Mouse (Mus musculus): ENCODE data around the gene Sf3b2. TPM values are rescaled to one million over a fixed set of nuclear protein-coding genes. Genes with fewer than 3 reads are reported as not detected.

Gene Sf3b2
- polyA plus RNA-seq, 1 experiment from 2014 or later: 418 TPM

GRCm38 (mm10) chr19:5306968-5307734, 11.9 kb upstream of the Sf3b2 start:
- WGBS: 49% methylated on average over 98 of the region's 98 CpGs
- peak; percentile 58 for DNase-seq (ENCODE audit: low spot score)
- no peak overlapping the region for H3K9ac ChIP-seq (ENCODE audit: low read length)
- no peaks in the 10 kb centered on the region for H3K4me1 ChIP-seq (replicated peaks; ENCODE audit: control insufficient read depth, insufficient read depth, low read length)
- ATAC-seq (replicated peaks; ENCODE audit: low FRiP score): no peak
- H3K4me3 ChIP-seq (ENCODE audit: low read depth, low read length): no peak overlapping the region
- H3K9me3 ChIP-seq (ENCODE audit: control insufficient read depth, low read length): no peaks in the 10 kb centered on the region; the same call in 1 of the 2 replicates
- H3K36me3 ChIP-seq (ENCODE audit: control insufficient read depth, insufficient read depth, low read length): peaks cover 5% of the 10 kb centered on the region; the same call in 1 of the 2 replicates
- 0 out of 2 replicates have a peak overlapping the region, but pooled peaks have one; percentile 5 for H3K4me2 ChIP-seq (ENCODE audit: low read depth, low read length, severe bottlenecking)
- no peak overlapping the region for H3K27ac ChIP-seq (ENCODE audit: low read depth, low read length)
- H3K27me3 ChIP-seq (ENCODE audit: control insufficient read depth, insufficient read depth, low read length): no peaks in the 10 kb centered on the region

GRCm38 (mm10) chr19:5306279-5306678, 11.0 kb upstream of the Sf3b2 start:
- no peak for DNase-seq (ENCODE audit: low spot score)
- Histone ChIP-seq H3K4me1 (replicated peaks; ENCODE audit: control insufficient read depth, insufficient read depth, low read length) (no peaks in the 10 kb centered on the region), H3K9me3 (ENCODE audit: control insufficient read depth, low read length) (no peaks in the 10 kb centered on the region; the same call in 1 of the 2 replicates), H3K27me3 (ENCODE audit: control insufficient read depth, insufficient read depth, low read length) (no peaks in the 10 kb centered on the region), H3K4me2 (ENCODE audit: low read depth, low read length, severe bottlenecking) (no peak overlapping the region), H3K9ac (ENCODE audit: low read length) (no peak overlapping the region), H3K27ac (ENCODE audit: low read depth, low read length) (no peak overlapping the region), H3K36me3 (ENCODE audit: control insufficient read depth, insufficient read depth, low read length) (peaks cover 5% of the 10 kb centered on the region; the same call in 1 of the 2 replicates), H3K4me3 (ENCODE audit: low read depth, low read length) (no peak overlapping the region)
- ATAC-seq (replicated peaks; ENCODE audit: low FRiP score): no peak
- 90% methylated on average over 6 of the region's 6 CpGs for WGBS

GRCm38 (mm10) chr19:5302455-5302854, 7.2 kb upstream of the Sf3b2 start:
- no peak overlapping the region for H3K4me2 ChIP-seq (ENCODE audit: low read depth, low read length, severe bottlenecking)
- peak; percentile 75 for DNase-seq (ENCODE audit: low spot score)
- no peak overlapping the region for H3K27ac ChIP-seq (ENCODE audit: low read depth, low read length)
- no peak overlapping the region for H3K9ac ChIP-seq (ENCODE audit: low read length)
- no peak for ATAC-seq (replicated peaks; ENCODE audit: low FRiP score)
- peaks cover 3% of the 10 kb centered on the region; the same call in 1 of the 2 replicates for H3K36me3 ChIP-seq (ENCODE audit: control insufficient read depth, insufficient read depth, low read length)
- peaks cover 4% of the 10 kb centered on the region; the same call in 1 of the 2 replicates for H3K4me1 ChIP-seq (replicated peaks; ENCODE audit: control insufficient read depth, insufficient read depth, low read length)
- H3K4me3 ChIP-seq (ENCODE audit: low read depth, low read length): no peak overlapping the region
- WGBS: 22% methylated on average over 4 of the region's 4 CpGs
- H3K27me3 ChIP-seq (ENCODE audit: control insufficient read depth, insufficient read depth, low read length): no peaks in the 10 kb centered on the region
- H3K9me3 ChIP-seq (ENCODE audit: control insufficient read depth, low read length): no peaks in the 10 kb centered on the region; the same call in 1 of the 2 replicates

GRCm38 (mm10) chr19:5300588-5300987, 5.3 kb upstream of the Sf3b2 start:
- Histone ChIP-seq H3K27ac (ENCODE audit: low read depth, low read length) (no peak overlapping the region), H3K36me3 (ENCODE audit: control insufficient read depth, insufficient read depth, low read length) (no peaks in the 10 kb centered on the region; the same call in 1 of the 2 replicates), H3K4me3 (ENCODE audit: low read depth, low read length) (no peak overlapping the region), H3K27me3 (ENCODE audit: control insufficient read depth, insufficient read depth, low read length) (no peaks in the 10 kb centered on the region), H3K4me1 (replicated peaks; ENCODE audit: control insufficient read depth, insufficient read depth, low read length) (peaks cover 6% of the 10 kb centered on the region; the same call in 1 of the 2 replicates), H3K9me3 (ENCODE audit: control insufficient read depth, low read length) (no peaks in the 10 kb centered on the region), H3K4me2 (ENCODE audit: low read depth, low read length, severe bottlenecking) (no peak overlapping the region), H3K9ac (ENCODE audit: low read length) (no peak overlapping the region)
- 86% methylated on average over 6 of the region's 6 CpGs for WGBS
- DNase-seq (ENCODE audit: low spot score) (peak; percentile 41), ATAC-seq (replicated peaks; ENCODE audit: low FRiP score) (no peak)

GRCm38 (mm10) chr19:5297903-5298800, 2.9 kb upstream of the Sf3b2 start, which contains the start of gene Gal3st3:
TSS of gene Gal3st3 (plus strand) at chr19:5298331.
- no peaks in the 10 kb centered on the region for H3K9me3 ChIP-seq (ENCODE audit: control insufficient read depth, low read length)
- H3K4me1 ChIP-seq (replicated peaks; ENCODE audit: control insufficient read depth, insufficient read depth, low read length): peaks cover 8% of the 10 kb centered on the region
- peak within 1 kb of the TSS; percentile 62 for H3K9ac ChIP-seq (ENCODE audit: low read length)
- H3K4me3 ChIP-seq (ENCODE audit: low read depth, low read length): peak within 1 kb of the TSS; percentile 36
- no peaks in the 10 kb centered on the region for H3K27me3 ChIP-seq (ENCODE audit: control insufficient read depth, insufficient read depth, low read length)
- DNase-seq (ENCODE audit: low spot score) (peak; percentile 83), ATAC-seq (replicated peaks; ENCODE audit: low FRiP score) (peak; percentile 57)
- peak within 1 kb of the TSS; percentile 51 for H3K4me2 ChIP-seq (ENCODE audit: low read depth, low read length, severe bottlenecking)
- WGBS: 5% methylated on average over 31 of the region's 32 CpGs
- no peaks in the 10 kb centered on the region; the same call in 1 of the 2 replicates for H3K36me3 ChIP-seq (ENCODE audit: control insufficient read depth, insufficient read depth, low read length)
- H3K27ac ChIP-seq (ENCODE audit: low read depth, low read length): 0 out of 2 replicates have a peak within 1 kb of the TSS, but pooled peaks have one; percentile 65

GRCm38 (mm10) chr19:5296630-5297029, 1.4 kb upstream of the Sf3b2 start:
- ATAC-seq (replicated peaks; ENCODE audit: low FRiP score) (no peak), DNase-seq (ENCODE audit: low spot score) (no peak)
- Histone ChIP-seq H3K4me1 (replicated peaks; ENCODE audit: control insufficient read depth, insufficient read depth, low read length) (peaks cover 8% of the 10 kb centered on the region), H3K36me3 (ENCODE audit: control insufficient read depth, insufficient read depth, low read length) (peaks cover 7% of the 10 kb centered on the region), H3K27ac (ENCODE audit: low read depth, low read length) (no peak overlapping the region), H3K27me3 (ENCODE audit: control insufficient read depth, insufficient read depth, low read length) (no peaks in the 10 kb centered on the region), H3K9me3 (ENCODE audit: control insufficient read depth, low read length) (no peaks in the 10 kb centered on the region), H3K4me2 (ENCODE audit: low read depth, low read length, severe bottlenecking) (no peak overlapping the region), H3K4me3 (ENCODE audit: low read depth, low read length) (no peak overlapping the region), H3K9ac (ENCODE audit: low read length) (no peak overlapping the region)
- 79% methylated on average over 5 of the region's 5 CpGs for WGBS

GRCm38 (mm10) chr19:5295736-5296075, 451 bp upstream of the Sf3b2 start:
- peaks cover 8% of the 10 kb centered on the region for H3K4me1 ChIP-seq (replicated peaks; ENCODE audit: control insufficient read depth, insufficient read depth, low read length)
- peak overlapping the region; percentile 88 for H3K4me3 ChIP-seq (ENCODE audit: low read depth, low read length)
- H3K9ac ChIP-seq (ENCODE audit: low read length): peak overlapping the region; percentile 77
- H3K27me3 ChIP-seq (ENCODE audit: control insufficient read depth, insufficient read depth, low read length): no peaks in the 10 kb centered on the region
- H3K27ac ChIP-seq (ENCODE audit: low read depth, low read length): peak overlapping the region; percentile 81
- H3K9me3 ChIP-seq (ENCODE audit: control insufficient read depth, low read length): no peaks in the 10 kb centered on the region
- peak overlapping the region; percentile 68 for H3K4me2 ChIP-seq (ENCODE audit: low read depth, low read length, severe bottlenecking)
- WGBS: 6% methylated on average over 13 of the region's 13 CpGs
- DNase-seq (ENCODE audit: low spot score): no peak
- peaks cover 10% of the 10 kb centered on the region for H3K36me3 ChIP-seq (ENCODE audit: control insufficient read depth, insufficient read depth, low read length)
- ATAC-seq (replicated peaks; ENCODE audit: low FRiP score): peak; percentile 47; the same call in 1 of the 2 replicates

- H3K36me3 ChIP-seq (ENCODE audit: control insufficient read depth, insufficient read depth, low read length): peaks cover 22% of the 10 kb centered on the region; the same call in 1 of the 2 replicates
- no peaks in the 10 kb centered on the region for H3K27me3 ChIP-seq (ENCODE audit: control insufficient read depth, insufficient read depth, low read length)
- no peak overlapping the region for H3K4me3 ChIP-seq (ENCODE audit: low read depth, low read length)
- no peak overlapping the region for H3K9ac ChIP-seq (ENCODE audit: low read length)
- H3K4me1 ChIP-seq (replicated peaks; ENCODE audit: control insufficient read depth, insufficient read depth, low read length): no peaks in the 10 kb centered on the region; the same call in 1 of the 2 replicates
- H3K27ac ChIP-seq (ENCODE audit: low read depth, low read length): no peak overlapping the region
- ATAC-seq (replicated peaks; ENCODE audit: low FRiP score) (no peak), DNase-seq (ENCODE audit: low spot score) (no peak)
- no peak overlapping the region for H3K4me2 ChIP-seq (ENCODE audit: low read depth, low read length, severe bottlenecking)
- 91% methylated on average over 8 of the region's 8 CpGs for WGBS
- H3K9me3 ChIP-seq (ENCODE audit: control insufficient read depth, low read length): no peaks in the 10 kb centered on the region
These were observed 16.9 kb downstream of the Sf3b2 start for GRCm38 (mm10) chr19:5278381-5278780.
